Mouse (Mus musculus) bone marrow, adult 2 months (tissue): ENCODE measurements around the gene Itpr1.

Experiments used
- CTCF ChIP-seq: fragments of 200-500 bp; IDR thresholded peaks from 2 replicates; pipeline ENCODE4 v1.5.1; 2011; ENCODE audit warnings: low read length, control low read depth; ENCODE audit not compliant: control insufficient read depth, insufficient read depth
- POLR2A ChIP-seq: fragments of 200-500 bp; IDR thresholded peaks from 2 replicates; pipeline ENCODE4 v1.6.1; 2011; ENCODE audit warnings: low read depth, mild to moderate bottlenecking, control low read depth, low read length, borderline replicate concordance; ENCODE audit not compliant: control insufficient read depth

GRCm38 (mm10) chr6:108428383-108428782 is 215.5 kb downstream of the Itpr1 start:
- no peak for TF ChIP-seq CTCF
- no peak for TF ChIP-seq POLR2A
